Mouse (Mus musculus) adrenal gland, adult 18-20 months (tissue): ENCODE data around the gene Plekha1. TPM values are rescaled to one million over a fixed set of nuclear protein-coding genes. Genes with fewer than 3 reads are reported as not detected.

Experiments used
- DNase-seq, 2 experiments: peaks; one replicate each; pipeline ENCODE4 v3.0.0; 2021 to 2022; ENCODE audit warnings: low spot score in 2 of 2
- long read RNA-seq, 2 experiments: library from polyadenylated mRNA; stranded (forward); transcript quantifications; one replicate each; pipeline ENCODE4 v2.0.0; 2021
- total RNA-seq, 2 experiments: library from RNA; stranded (reverse); gene quantifications; 1 replicate in 1 of 2; 2 replicates in 1 of 2; pipeline ENCODE4 v1.2.3; 2021

The Plekha1 gene
- 10 to 100 TPM; 24.8 to 28.9 TPM for total RNA-seq
- long read RNA-seq, experiment 1, partial matches to known transcripts = 1 of 28 reads
- long read RNA-seq, experiment 1, other reads (novel, unspliced or antisense) = 22 of 28 reads
- long read RNA-seq, experiment 2, transcript Plekha1-202 (13 exons, 2,301 nt) = major isoform, 14 of 47 reads
- long read RNA-seq, experiment 2, partial matches to known transcripts = 1 of 47 reads
- long read RNA-seq, experiment 2, other reads (novel, unspliced or antisense) = 31 of 47 reads

DNA sequence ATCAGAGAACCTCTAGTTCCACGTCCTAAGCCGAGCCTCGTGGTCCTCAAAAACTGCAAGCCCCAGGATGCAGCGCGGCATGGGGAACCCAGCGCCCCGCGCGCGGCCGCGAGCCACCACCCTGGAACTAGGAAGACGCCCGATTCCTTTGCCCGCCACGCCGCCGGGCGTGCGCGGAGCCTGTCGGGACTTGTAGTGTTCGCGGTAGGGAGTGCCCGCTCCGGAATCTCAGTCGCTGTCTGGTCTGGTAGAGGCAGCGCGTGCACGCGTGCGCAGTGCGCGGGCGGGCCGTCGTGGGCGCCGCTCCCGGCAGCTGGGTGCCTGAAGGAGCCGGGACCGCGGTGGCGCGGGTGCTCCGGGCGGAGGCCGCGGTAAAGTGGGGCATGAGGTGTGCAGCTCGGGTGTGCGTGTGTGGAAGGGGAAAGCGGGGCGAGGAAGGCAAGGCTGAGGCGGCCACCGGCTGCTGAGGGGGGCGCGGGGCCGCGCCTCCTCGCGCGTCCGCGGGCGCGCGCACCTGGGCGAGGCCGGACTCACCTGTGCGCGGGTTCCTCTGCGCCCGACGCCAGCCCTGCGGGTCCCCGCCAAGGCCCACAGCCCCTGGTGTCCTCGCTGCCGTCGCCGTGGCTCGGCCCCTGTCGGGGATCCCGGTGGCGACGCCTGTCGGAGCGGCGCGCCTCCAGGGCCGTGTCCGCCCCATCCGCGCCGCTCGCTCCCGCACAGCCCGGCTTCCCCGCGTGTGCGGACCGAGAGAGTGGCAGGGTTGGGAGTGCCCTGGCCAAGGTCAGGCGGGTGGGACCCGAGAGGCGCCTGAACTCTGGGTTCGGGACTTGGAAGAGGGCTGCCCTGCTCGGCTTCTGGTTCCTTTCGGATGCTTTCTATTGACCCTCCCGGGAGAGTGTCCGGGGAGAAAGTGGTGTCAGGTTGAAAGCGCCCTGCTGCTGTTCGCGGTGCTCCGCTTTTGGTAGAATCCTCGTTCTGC lies at the start of gene Plekha1:
Plekha1 (plus strand) TSS at position 144 of the 979 bp plus-strand sequence.
- peak; percentile 92 to 95 for DNase-seq

DNA sequence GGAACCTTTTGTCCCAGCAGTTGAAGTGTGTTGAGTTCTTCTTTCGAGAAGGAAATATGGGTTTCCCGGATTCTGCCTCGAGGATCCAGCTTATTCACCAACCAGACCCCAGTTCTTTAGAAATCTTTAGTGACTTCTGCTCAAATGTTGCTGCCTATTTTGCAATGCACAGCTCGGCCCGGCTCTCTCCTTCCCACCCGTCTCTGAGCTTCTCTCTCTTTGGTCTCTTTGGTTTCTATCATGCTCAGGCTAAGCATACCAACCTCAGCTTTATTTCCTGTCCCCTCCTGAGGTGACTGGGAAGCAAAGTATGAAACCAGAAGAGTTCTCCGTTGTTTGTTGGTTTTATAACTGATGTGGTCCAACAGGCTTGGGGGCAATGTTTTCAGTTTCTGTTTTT lies 49.3 kb upstream of the Plekha1 start:
- no peak for DNase-seq

DNA sequence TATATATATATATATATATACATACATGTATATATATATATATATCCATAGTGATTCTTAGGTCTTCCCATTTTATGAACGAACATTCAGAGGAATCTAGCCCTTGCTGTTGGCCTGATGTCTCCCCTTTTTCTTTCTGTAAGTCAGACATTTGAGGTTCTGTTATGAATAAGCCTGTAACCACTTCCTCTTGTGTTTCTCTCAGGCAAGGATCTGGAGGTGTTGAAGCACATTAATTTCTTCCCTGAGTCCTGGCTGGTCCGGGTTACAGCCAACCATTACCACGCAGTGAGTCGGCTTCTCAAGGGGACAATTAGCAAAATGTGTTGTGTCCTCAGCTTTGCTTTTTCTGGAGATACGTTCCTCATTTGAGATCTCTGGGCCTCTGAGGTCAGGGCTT lies 46.7 kb upstream of the Plekha1 start:
- no peak for DNase-seq

DNA sequence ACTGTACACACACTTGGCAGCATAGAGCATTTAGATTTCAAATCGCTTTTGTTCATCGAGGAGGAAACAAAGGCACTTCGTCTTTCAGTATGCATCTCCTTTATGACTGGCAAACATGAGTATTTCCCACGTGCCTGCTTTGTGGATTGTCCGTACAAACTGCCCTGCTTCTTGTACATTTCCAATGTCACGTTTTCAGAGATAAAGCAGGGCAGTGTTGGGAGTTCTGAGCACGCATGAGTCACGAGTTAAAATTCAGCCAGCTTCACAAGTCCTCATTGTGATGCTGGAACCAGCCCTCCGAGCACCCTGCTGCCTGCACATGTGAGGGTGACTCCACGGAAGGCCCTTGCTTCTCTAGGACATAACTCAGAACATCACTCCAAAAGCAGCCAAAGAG lies 45.9 kb upstream of the Plekha1 start:
- DNase-seq = no peak

DNA sequence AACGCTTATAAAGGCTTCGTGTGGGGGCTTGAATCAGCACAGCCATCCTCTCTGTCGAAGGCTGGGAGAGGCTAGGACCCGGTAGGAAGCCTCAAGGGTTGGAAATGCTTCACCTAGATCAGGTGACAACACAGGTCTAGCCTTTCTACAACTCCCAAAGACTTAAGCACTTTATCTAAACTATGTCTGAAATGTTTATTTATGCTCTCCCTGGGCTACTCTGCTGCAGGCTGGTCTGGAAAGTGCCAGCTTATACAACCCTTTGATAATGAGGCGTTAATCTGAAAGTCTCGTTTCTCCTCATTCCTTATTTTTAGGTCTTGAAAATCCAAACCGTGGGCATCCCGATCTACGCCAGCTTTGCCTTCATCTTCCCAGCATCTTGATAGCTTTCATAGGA lies 41.6 kb upstream of the Plekha1 start:
- DNase-seq = no peak

DNA sequence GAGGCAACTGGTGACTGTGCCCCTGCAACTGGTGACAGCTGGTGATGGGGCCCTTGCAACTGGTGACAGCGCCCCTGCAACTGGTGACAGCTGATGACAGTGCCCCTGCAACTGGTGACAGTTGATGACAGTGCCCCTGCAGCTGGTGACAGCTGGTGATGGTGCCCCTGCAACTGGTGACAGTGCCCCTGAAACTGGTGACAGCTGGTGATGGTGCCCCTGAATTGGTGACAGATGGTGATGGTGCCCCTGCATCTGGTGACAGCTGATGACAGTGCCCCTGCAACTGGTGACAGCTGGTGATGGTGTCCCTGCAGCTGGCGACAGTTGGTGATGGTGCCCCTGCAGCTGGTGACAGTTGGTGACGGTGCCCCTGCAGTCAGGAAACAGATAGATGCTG lies 39.2 kb upstream of the Plekha1 start:
- DNase-seq = no peak

DNA sequence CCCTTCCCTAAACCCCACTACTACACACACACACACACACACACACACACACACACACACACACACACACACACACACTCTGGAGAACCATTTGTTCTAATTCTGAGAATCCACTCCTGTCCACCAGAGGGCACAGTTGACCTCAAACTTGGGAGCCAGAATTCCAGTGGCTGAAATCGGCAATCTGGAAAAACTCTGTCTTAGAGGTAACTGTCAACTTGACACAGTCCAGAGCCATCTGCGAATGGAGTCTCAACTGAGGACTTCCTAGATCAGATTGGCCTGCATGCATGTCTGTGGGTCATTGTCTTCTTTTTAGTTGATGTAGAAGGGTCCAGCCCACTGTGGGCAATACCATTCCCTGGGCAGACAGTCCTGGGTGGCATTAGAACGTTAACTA lies 38.1 kb upstream of the Plekha1 start:
- peak; percentile 49 to 61 for DNase-seq

DNA sequence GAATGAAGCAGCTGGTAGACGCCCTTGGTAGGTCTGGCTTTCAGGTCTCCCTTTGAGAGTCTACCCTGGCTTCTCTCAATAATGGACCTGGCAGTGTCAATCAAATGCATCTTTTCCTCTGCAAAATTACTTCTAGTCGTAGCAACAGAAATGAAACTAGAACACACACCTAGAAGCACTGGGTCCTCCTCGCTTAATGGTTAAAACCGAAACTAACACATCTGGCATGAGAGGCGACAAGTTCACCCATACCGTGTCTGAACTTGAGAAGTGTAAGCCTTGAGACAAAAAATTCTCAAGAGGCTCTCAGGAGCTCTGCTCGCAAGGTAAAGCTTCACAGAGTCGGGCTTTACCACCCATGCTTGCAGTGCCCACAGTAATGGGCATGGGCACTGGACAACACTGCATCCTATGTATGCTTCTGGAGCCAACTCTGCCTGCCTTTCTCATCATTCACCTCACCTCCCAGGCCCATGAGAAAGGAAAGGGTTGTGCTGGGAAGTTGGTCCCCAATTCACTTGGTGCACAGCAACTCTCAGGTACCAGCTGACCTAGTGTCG lies 37.6 kb upstream of the Plekha1 start:
- no peak for DNase-seq

DNA sequence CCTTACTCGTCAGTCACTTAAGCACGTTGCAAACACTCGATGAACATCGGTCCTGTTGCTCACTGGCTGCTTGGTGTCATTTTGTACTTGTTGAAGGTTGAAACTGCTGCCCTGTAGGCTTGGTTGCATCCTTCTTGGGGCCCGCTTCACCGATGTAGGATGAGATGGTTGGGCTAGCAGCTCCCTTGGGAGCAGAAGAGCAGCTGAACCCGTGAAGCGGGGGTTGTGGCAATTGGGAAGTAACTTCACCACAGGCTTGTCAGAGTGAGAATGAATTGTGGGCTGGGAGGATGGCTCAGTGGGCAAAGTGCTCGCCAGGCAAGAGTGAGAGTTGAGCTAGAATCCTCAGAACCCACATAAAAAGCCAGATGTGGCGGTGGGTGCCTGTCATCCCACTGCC lies 37.1 kb upstream of the Plekha1 start:
- no peak for DNase-seq

DNA sequence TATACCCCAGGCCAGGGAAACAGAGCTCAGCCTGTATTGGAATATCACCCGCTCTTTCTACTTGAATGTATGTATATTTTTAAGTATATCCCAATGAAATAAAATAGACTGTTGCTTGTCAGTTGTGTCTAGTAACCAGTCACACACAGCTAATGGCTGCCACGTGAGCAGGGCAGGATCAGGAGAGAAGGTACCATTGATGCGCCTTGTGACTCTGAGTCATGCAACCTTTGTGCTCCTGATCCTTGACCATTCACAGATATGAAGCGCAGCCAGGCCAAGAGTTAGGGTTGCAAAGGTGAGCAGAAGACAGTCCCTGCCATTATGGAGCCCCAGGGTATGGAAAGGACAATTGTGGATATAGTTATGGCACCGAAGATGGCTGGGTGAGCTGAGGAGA lies 34.0 kb upstream of the Plekha1 start:
- no peak for DNase-seq

DNA sequence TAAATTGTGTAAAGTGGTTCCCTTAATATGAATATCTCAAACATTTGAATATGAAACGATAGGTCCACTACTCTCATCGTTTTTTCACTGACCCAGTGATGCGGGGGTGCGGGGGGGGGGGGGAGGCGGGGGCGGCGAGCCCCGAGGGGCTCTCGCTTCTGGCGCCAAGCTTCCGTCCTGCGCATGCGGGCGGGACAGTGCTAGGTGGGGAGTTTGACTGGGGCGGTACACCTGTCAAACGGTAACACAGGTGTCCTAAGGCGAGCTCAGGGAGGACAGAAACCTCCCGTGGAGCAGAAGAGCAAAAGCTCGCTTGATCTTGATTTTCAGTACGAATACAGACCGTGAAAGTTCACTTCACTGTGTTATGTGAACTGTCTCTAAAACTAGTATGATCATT lies 31.3 kb upstream of the Plekha1 start:
- DNase-seq = peak; percentile 23 to 48

DNA sequence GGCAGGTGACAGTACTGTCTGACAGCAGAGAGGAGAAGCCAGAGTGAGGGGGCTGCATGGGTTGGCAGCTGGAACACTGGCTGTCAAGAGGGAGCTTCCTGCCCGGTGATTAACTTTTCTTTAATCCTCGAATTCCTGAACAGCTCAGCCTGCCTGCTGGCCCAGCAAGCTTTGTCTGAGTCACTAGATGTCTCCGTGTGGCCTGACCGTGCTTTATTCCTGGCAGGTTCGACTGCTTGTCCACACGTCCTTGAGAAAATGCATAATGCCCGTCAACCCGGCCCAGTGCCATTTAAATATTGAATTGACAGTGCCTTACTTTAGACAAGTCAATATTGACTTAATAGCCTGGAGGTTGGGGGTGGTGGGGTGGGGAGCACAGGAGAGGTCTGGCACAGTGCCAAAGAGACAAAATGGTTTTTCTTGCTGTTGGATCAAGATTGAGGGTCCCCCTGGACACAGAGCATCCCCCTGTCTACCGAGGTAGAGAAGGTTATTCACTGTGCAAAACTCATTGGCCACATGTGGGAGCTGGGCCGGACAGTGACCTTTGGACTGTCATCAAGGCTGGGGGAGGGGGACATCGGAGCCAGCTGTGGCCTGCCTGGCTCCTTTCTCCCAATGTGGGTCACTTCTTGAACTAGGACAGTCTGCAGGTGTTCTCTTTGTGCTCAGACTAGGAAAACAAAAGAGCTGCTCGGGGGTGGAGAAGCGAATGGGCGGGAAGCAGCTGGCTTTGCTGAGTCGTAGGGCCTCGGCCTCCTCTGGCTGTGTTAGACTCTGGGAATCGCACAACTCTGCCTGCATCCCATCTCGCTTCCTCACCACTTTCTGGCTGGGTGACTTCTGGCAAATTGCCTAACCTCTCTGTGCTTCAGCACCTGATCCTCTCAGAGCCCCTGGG lies 30.3 kb upstream of the Plekha1 start:
- DNase-seq = peak in 1 of 2 experiments; percentile 27

DNA sequence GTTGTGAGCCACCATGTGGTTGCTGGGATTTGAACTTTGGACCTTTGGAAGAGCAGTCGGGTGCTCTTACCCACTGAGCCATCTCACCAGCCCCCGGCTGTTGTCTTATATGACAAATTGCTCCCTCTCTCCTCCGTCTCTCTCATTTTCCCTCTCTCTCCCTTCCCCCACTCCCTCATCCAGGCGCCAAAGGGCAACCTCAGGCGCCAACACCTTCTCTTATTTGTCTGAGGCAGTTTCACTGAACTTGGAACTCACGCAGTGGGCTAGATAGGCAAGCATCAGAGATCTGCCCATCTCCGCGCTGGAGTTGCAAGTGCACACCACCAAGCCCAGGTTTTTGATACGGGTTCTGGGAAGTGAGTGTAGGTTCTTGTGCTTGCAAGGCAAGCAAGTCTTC lies 29.5 kb upstream of the Plekha1 start:
- DNase-seq = no peak

DNA sequence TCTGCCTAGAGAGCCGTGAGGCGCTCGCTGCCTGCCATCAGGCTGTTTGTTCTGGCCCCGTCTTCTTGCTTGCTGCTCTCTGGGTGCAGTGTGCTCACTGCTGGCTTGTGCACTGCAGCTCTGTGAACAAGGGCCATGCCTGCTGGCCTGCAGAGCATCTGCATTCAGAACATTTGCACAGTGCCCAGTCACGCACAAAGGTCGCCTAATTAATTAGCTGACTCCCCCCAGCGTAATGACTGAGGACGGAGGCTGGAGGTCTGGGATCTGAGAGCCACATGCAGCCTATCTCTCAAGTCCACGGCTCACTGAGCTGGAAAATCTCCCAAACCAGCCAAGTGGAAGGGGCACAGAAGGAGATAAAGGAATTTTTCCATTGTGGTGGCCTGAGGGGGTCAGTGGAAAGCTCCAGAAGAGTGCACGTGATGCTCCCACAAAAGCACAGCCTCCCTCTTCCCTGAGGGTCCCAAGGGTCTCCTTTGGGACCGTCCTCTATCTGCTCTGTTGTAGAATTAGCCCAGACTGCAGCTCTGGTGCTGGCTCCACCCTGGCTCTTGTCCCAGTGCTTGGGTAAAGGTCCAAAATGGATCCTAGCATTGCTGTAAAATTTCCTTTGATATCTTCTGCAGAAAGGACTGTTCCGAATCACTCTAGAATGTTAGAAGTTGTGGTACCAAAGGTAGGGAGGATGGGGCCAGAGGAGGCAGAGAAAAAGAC lies 27.5 kb upstream of the Plekha1 start:
- DNase-seq = no peak

DNA sequence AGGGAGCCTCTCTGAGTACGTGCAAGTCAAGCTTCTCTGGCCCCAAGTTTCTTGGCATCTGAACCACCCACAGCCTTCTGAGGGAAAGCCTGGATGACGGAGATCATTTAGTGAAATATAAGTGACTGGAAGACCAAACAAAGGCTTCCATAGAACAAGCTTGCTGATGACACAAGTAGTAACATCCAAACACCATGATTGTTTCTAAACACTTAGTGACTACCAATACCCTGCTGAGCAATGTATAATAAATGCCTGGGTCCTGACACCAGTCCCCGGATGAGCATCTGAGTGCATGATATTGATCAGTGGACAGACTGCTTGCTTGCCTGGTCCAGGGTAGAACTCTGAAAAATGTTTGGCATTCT lies 26.9 kb upstream of the Plekha1 start:
- DNase-seq = no peak

DNA sequence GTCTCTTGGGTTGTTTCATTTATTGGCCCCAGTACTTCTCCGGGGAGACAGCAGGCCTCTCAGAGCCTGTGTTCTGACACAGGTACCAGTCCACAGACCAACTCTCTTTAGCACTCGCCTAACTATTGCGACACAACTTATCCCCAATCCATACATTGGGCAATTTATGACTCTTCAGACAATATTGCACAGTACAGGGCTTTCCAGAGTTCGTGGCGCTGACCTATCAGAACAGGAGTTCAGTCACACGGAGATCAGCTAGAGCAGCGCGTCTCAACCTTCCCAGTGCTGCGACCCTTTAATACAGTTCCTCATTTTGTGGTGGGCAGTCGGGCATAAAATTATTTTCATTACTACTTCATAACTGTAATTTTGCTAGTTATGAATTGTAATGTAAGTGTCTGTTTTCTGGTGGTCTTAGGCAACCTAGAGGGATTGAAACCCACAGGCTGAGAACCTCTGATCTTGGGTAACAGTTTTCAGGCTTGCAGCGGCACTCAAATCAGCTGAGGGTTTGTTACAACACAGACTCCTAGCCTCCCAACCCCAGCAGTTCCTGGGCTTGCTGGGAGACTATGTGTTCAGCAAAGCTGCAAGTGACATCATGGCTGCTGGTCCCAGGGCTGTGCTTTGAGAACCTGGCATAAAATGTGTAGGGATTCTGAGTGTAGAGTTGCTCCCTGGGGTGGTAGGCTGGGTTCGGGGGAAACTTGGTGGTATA lies 26.0 kb upstream of the Plekha1 start:
- DNase-seq = no peak

DNA sequence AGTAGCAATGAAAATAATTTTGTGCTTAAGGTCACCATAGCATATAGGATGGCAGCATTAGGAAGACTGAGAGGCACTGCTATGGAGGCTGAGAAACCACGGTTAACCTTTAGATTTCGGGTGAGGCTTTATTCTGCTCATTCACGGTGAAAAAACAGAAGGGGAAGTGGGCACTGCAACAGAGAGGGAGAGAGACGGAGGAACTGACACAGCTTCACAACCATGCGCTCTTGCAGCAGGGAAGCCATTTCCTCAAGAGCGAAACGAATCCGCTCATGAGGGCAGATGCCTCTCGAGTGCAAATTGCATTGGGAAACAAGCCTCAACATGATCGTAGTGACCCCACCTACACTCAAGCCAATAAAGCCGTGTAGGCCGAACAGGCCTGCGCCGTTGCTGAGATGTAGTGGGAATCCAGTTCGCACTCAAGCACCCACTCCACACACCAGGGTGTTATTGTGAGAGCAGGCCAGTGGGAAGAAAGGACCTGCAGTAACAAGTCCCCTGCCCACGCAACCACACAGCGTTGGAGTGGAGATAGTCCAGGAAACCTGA lies 18.3 kb upstream of the Plekha1 start:
- no peak for DNase-seq

DNA sequence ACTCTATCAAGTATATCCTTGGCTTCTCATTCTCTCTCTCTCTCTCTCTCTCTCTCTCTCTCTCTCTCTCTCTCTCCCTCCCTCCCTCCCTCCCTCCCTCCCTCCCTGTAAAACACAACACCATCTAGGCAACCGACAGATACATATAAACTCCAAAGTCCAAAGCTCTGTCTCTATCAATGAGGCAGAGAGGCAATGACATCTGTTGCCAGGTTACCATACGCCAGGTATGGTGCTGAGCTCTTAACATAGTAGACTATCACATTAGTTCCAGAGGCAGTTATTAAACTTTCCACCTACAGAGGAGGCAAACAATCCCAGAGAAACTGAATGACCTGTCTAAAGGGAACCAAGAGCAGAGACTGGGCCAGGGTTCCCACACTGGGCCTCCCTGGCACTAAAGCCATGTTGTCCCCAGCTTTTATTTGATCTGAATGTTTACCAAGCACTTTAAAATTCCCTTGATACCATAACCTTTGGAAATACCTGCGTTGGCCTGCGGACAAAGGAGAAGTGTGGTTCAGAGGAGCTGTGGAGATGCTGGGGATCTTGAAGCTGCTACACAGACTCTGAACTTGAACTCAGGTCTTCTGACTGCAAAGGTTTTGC lies 10.8 kb upstream of the Plekha1 start:
- no peak for DNase-seq

DNA sequence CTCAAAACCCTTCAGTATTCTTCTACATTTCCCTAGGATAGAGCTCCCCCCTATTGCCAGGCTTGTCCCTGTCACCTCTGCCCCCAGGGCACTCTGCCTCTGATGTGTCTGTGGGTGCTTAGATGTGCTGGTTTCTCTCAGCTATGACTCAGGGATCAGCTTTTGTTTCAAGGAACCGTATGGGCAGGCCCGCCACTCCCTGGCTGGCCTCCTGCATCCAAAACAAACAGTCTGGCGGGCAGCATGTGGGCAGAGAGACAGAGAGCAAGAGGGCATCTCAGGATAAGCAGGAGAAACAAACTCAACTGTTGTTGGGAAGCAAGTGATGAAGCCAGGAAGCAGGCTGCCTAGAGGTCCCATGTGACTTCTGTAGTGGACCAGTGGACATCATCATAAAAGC lies 9.9 kb upstream of the Plekha1 start:
- no peak for DNase-seq
